Mouse (Mus musculus) MN1 (cell line): ENCODE measurements around the gene Vmn2r116.
"Not testable (repeated sequence)": the region's sequence is repeated elsewhere in the genome, so short reads cannot be mapped to it uniquely, and the experiment has no call there.

Source experiments
- DNase-seq: peaks from one replicate; pipeline ENCODE4 v3.0.0-alpha.2; 2016; ENCODE audit warnings: low spot score

The Vmn2r116 gene

DNA sequence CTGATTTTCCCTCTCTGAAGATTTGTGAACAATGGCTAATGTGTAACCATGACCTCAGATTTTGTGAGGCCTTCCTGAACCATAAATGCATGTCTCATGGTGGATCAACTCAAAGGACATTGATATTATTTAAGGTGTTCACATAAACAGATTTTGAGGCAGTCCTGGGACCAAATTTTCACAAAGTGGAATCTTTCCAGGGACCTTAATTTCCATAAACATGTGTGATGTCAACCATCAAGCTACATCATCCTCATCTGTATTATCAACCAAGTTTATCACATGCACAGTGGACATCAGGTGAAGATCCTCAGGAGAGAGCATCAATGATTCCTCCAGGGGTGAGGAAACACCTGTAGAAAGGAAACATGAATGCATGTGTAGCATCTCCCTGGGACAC, at the start of gene Vmn2r116:
TSS of gene Vmn2r116 (plus strand) at position 301 of the 400 bp plus-strand sequence.
- not testable (repeated sequence) for DNase-seq

DNA sequence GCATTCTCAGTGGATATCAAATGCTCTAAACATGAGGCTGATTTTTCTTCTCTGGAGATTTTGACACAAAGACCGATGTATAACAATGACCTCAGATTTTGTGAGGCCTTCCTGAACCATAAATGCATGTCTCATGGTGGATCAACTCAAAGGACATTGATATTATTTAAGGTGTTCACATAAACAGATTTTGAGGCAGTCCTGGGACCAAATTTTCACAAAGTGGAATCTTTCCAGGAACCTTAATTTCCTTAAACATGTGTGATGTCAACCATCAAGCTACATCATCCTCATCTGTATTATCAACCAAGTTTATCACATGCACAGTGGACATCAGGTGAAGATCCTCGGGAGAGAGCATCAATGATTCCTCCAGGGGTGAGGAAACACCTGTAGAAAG, 41.0 kb upstream of the Vmn2r116 start, which contains the start of gene Vmn2r115:
TSS of gene Vmn2r115 (plus strand) at position 301 of the 400 bp plus-strand sequence.
- not testable (repeated sequence) for DNase-seq

DNA sequence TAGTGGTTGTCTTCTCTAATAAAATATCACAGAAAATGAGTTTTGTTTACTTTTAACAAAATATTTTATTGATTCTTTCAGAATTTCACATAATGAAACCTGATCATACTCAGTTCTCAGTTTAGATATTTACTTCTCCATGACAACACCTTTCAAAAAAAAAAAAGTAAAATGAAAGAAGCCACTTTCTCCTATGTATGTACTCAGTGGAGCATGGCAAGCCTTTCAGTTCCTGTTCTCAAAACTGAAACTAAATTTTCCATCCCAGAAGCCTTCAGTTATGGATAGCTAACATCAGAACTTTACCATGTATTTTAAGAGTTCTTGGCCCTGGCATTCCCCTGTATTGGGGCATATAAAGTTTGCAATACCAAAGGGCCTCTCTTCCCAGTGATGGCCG, 32.8 kb upstream of the Vmn2r116 start:
- no peak for DNase-seq

DNA sequence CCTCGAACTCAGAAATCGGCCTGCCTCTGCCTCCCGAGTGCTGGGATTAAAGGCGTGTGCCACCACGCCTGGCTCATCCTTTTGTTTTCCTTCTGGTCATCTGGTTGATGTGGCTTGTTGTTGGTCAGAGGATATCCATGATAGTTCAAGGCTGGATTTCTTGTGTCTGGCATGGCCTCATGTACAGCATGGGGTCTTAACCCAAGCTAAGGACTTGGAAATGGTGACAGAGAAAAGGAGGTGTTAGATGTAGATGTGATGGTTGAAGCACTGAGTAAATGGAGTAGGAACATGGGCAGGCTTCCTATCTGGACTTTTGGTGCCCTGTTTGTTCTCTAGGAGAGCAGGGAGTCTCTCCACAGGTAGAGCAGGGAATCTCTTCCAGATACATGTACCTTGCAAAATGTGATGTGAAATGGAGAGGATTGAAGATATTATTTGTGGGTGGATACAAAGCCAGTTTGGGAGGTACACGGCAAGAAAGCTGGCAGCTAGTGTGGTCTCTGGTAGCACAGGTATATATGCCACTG, 48.8 kb downstream of the Vmn2r116 start:
- DNase-seq = no peak
